Mouse (Mus musculus) spleen, postnatal 4 days (tissue): Measurements from ENCODE around the gene Hist2h2ab.
A peak's percentile ranks its signal among the peaks of the same experiment; 100 is the strongest.
"Not testable (repeated sequence)": the region's sequence is repeated elsewhere in the genome, so short reads cannot be mapped to it uniquely, and the experiment has no call there.

Source experiments
- DNase-seq, 2 experiments: peaks; one replicate each; pipeline ENCODE4 v3.0.0; 2022; ENCODE audit warnings: low spot score in 2 of 2

Gene Hist2h2ab

GRCm38 (mm10) chr3:96219661-96220130, at the start of gene Hist2h2ab, which contains the start of gene Bola1:
Gene Hist2h2ab (plus strand): TSS chr3:96219865.
Gene Bola1 (minus strand): TSS chr3:96219709.
- peak; percentile 79 to 89 for DNase-seq

GRCm38 (mm10) chr3:96170276-96170675, 49.4 kb upstream of the Hist2h2ab start:
- DNase-seq: no peak

GRCm38 (mm10) chr3:96170976-96171545, 48.6 kb upstream of the Hist2h2ab start:
- no peak for DNase-seq

- no peak for DNase-seq
Measured at GRCm38 (mm10) chr3:96171583-96172196, 48.0 kb upstream of the Hist2h2ab start.

GRCm38 (mm10) chr3:96172197-96173178, 47.2 kb upstream of the Hist2h2ab start, which contains the start of gene Sf3b4:
Gene Sf3b4 (plus strand): TSS chr3:96172332.
- peak; percentile 83 to 90 for DNase-seq

- no peak for DNase-seq
Measured at GRCm38 (mm10) chr3:96173185-96173584, 46.5 kb upstream of the Hist2h2ab start.

GRCm38 (mm10) chr3:96174042-96174441, 45.6 kb upstream of the Hist2h2ab start:
- DNase-seq: not testable (repeated sequence)

GRCm38 (mm10) chr3:96175251-96175650, 44.4 kb upstream of the Hist2h2ab start:
- DNase-seq: no peak

GRCm38 (mm10) chr3:96178427-96178826, 41.2 kb upstream of the Hist2h2ab start:
- no peak for DNase-seq

- DNase-seq: no peak
Measured at GRCm38 (mm10) chr3:96178902-96179301, 40.8 kb upstream of the Hist2h2ab start.

GRCm38 (mm10) chr3:96179531-96179930, 40.1 kb upstream of the Hist2h2ab start:
- DNase-seq: no peak

- DNase-seq: no peak
Measured at GRCm38 (mm10) chr3:96180727-96181477, 38.8 kb upstream of the Hist2h2ab start, which contains the start of gene Sv2a. Gene Sv2a (plus strand): TSS chr3:96181151.

- no peak for DNase-seq
Measured at GRCm38 (mm10) chr3:96181510-96182381, 37.9 kb upstream of the Hist2h2ab start.

GRCm38 (mm10) chr3:96182382-96182776, 37.3 kb upstream of the Hist2h2ab start:
- DNase-seq: no peak

GRCm38 (mm10) chr3:96192977-96193376, 26.7 kb upstream of the Hist2h2ab start:
- DNase-seq: peak in 1 of 2 experiments; percentile 57

GRCm38 (mm10) chr3:96194966-96195365, 24.7 kb upstream of the Hist2h2ab start:
- no peak for DNase-seq

GRCm38 (mm10) chr3:96195616-96196313, 23.9 kb upstream of the Hist2h2ab start:
- no peak for DNase-seq

GRCm38 (mm10) chr3:96196437-96197128, 23.1 kb upstream of the Hist2h2ab start:
- DNase-seq: no peak

- DNase-seq: peak; percentile 82 to 88
Measured at GRCm38 (mm10) chr3:96197129-96197749, 22.4 kb upstream of the Hist2h2ab start.
